Mouse (Mus musculus) v-Abl transformed pro-B cells (cell line): ENCODE results near the gene Tanc1.
"Not testable (repeated sequence)": the region's sequence is repeated elsewhere in the genome, so short reads cannot be mapped to it uniquely, and the experiment has no call there.

Experiments
- in situ Hi-C, 2 experiments: fragments of 400-800 bp; cut with MboI; formaldehyde crosslinking; loops; one replicate each; pipeline ENCODE4 v1.15.1; 2025; ENCODE audit not compliant: unreplicated experiment in 2 of 2

The Tanc1 gene

GRCm38 (mm10) chr2:59611831-59612732, at the start of gene Tanc1:
TSS of gene Tanc1 (plus strand) at chr2:59612042.
- in situ Hi-C loops = loop anchor here (5.0 to 25.0 kb wide), 4 partner anchors 40 to 1450 kb away; no protein-coding TSS in a partner anchor

DNA sequence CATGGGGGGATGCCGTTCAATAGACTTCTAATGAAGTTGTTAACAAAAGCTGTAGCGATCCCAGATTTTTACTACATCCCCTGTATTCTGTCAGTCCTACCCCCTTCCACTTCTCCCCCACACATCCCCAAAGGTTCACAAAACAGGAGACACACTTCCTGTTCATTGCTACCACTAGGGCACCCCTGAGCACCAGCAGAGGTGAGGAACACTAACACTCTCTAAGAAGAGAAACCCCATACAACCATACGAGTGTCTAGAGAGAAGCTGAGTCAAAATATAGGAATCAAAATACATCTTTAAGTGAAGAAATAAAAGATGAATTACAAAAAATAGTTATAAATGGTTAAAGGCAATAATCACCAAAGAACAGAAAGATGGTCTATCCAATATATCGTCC, 49.6 kb upstream of the Tanc1 start:
- in situ Hi-C loops = no loop called here

- in situ Hi-C loops = no loop called here
These were observed 49.1 kb upstream of the Tanc1 start for GRCm38 (mm10) chr2:59562696-59563095.

DNA sequence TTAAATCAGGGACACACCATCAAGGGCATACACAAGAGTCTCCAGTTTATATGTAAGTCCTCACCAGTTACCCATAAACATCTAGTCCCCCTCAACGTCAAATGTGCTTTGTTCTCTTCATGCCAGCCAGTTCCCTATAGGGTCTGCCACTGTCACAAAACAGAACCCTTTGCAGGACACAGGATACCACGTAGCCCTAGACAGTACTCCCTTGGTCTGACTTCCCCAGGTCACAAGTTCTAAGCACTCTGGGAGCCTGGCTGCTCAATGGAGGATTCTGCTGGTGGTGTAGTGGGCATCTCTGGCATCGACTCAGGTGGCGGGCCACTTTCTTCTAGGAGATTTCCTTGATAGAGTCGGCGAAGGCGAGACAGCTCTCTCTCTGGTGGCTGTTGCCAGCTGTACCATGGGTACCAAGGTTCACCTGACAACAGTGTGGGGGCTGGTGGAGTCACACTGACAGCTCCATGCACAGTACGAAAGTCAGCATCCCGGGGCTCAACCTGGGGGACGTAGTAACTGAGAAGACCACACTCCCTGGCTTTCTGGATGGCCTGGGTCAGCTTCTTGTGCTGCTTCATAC, 47.7 kb upstream of the Tanc1 start:
- in situ Hi-C loops = not testable (repeated sequence)

DNA sequence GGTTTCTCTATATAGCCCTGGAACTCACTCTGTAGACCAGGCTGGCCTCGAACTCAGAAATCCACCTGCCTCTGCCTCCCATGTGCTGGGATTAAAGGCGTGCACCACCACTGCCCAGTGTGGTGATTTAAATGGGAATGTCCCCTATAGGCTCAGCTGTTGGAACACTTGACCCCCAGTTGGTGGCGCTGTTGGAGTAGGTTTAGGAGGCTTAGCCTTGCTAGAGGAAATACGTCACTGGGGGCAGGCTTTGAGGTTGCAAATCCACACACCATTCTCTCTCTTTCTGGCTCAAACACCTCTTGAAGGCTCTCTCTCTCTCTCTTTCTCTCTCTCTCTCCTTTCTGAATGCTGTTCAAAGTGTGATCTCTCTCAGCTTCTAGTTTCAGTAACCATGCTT, 46.9 kb upstream of the Tanc1 start:
- in situ Hi-C loops = no loop called here

DNA sequence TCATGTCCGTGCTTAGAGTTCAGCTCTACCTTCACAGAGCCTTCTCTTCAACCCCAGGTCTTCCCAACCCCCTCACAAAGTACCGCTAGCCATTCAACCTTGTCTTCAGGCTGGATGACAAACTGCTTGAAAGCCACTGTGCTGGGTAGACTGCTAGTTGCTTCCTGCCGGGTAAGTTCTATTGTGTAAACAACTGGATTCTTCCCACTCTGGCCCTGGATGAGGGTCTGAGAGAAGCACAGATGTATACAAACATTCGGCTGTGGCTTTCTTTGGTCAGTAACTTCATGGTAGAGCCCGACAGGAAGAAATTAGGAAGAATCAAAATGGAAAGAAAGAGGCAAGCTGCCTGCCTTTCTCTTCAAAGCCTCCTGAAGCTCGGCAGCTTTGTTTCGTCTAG, 30.9 kb upstream of the Tanc1 start:
- in situ Hi-C loops = no loop called here

DNA sequence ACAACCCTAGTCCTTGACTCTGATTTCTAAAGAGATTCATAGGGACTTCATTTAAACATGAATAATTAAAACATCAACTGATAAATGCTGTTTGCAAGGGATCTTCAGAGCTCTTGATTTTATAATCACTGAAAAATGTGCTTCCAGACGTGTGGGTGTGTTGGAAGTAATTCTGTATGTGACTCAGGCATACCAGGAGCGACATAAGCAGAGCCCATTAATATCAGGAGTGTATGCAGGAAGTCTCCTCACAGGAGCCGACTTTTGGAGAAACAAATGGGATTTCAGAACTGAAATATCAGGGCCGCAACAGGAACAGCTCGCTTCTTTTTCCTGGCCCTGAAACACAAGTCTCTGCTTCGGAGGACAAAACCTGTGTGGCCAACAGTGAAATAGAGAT, 27.9 kb upstream of the Tanc1 start:
- in situ Hi-C loops = no loop called here

- in situ Hi-C loops = no loop called here
These were observed 24.3 kb upstream of the Tanc1 start for GRCm38 (mm10) chr2:59587387-59588095.

DNA sequence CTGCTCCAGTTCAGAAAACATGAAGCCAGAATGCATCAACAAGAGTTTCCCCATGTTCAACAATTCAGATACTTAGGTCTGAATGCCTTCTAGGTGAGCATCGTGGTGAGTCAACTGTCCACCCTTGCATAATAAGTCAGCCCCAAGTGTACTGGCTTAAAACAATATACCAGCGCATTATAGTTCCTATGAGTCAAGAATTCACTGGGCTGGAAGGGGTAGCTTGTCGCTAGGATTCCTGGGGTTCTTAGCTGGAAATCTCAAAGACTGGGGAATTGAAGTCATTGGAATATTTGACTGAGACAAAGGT, 23.8 kb upstream of the Tanc1 start:
- in situ Hi-C loops = no loop called here

- in situ Hi-C loops = loop anchor here in 1 of 2 experiments (10.0 kb wide), 1 partner anchor 121 kb away; no protein-coding TSS in a partner anchor
These were observed 18.4 kb upstream of the Tanc1 start for GRCm38 (mm10) chr2:59593341-59593902.

GRCm38 (mm10) chr2:59594095-59594494, 17.7 kb upstream of the Tanc1 start:
- in situ Hi-C loops = loop anchor here in 1 of 2 experiments (10.0 kb wide), 1 partner anchor 121 kb away; no protein-coding TSS in a partner anchor

DNA sequence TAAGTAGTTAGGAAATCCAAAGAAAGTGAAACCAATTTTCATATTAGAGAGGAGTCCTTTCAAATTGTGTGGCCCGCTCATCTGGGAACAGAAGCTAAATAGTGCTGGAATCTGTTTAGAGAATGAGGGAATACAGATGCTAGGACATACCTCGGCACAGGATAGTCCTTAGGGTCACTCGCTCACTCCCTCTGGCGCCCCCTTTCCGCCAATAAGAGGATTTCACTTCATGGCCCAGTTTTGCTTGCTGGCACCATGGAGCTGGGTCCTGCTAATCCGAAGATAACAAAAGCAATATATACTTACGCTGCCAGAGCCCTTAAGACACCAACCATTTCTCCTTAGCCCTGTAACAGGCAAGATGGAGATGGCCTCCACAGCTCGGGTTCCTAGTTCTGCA, 15.3 kb upstream of the Tanc1 start:
- in situ Hi-C loops = loop anchor here in 1 of 2 experiments (10.0 kb wide), 1 partner anchor 118 kb away; no protein-coding TSS in a partner anchor

- in situ Hi-C loops = loop anchor here in 1 of 2 experiments (10.0 kb wide), 1 partner anchor 117 kb away; no protein-coding TSS in a partner anchor
These were observed 13.6 kb upstream of the Tanc1 start for GRCm38 (mm10) chr2:59598286-59598685.

DNA sequence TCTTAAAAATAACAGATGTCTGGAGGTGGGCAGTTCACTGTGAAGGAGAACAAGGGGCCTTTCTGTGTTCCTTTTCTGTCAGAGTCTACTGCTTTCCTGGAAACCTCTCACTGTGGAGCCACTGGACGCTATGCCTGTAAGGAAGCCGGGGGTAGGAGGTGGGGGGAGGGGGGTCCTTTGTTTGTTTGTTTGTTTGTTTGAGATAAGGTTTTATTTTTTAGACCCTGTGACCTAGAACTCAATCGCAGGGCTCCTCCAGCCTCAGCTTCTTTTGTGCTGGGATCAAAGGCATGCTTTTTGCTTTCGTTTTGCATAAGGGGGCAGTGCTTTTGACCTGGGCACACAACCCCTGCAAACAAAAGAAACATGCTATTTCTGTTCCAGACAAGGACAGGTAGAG, 12.9 kb upstream of the Tanc1 start:
- in situ Hi-C loops = loop anchor here in 1 of 2 experiments (10.0 kb wide), 1 partner anchor 116 kb away; no protein-coding TSS in a partner anchor

- in situ Hi-C loops = loop anchor here in 1 of 2 experiments (10.0 to 25.0 kb wide), 2 partner anchors 115 to 1437 kb away; no protein-coding TSS in a partner anchor
These were observed 12.3 kb upstream of the Tanc1 start for GRCm38 (mm10) chr2:59599338-59600111.

- in situ Hi-C loops = loop anchor here in 1 of 2 experiments (25.0 kb wide), 1 partner anchor 1438 kb away; no protein-coding TSS in a partner anchor
These were observed 11.6 kb upstream of the Tanc1 start for GRCm38 (mm10) chr2:59600123-59600840.

GRCm38 (mm10) chr2:59600980-59601379, 10.9 kb upstream of the Tanc1 start:
- in situ Hi-C loops = loop anchor here in 1 of 2 experiments (25.0 kb wide), 1 partner anchor 1439 kb away; no protein-coding TSS in a partner anchor

DNA sequence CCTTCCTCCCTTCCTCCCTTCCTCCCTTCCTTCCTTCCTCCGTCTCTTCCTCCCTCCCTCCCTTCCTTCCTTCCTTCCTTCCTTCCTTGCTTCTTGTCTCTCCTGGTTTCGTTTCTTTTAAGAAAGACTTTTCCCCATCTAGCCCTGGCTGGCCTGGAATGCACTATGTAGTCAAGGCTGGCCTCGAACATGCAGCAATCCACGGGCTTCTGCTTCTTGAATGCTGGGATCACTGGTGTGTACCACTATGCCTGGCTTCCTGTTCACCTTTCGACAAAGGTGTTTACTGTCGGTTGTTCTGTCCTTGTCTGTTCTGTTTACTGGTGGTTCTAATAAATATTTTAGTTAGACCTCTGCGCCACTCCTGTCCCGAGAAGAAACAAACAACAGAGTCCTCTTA, 10.4 kb upstream of the Tanc1 start:
- in situ Hi-C loops = loop anchor here in 1 of 2 experiments (25.0 kb wide), 1 partner anchor 1439 kb away; no protein-coding TSS in a partner anchor

- in situ Hi-C loops = loop anchor here in 1 of 2 experiments (25.0 kb wide), 1 partner anchor 1447 kb away; no protein-coding TSS in a partner anchor
These were observed 2.9 kb upstream of the Tanc1 start for GRCm38 (mm10) chr2:59608958-59609357.
